Mouse (Mus musculus): ENCODE results near the gene Pfas. TPM values are rescaled to one million over a fixed set of nuclear protein-coding genes. Genes with fewer than 3 reads are reported as not detected.

The Pfas gene
- total and polyA plus RNA-seq, 2 experiments from 2014 or later = 14.2 to 29.7 TPM

GRCm38 (mm10) chr11:68953903-68954302 is 54.4 kb downstream of the Pfas start:
- H3K36me3 ChIP-seq (ENCODE audit: insufficient read depth) = no peaks in the 10 kb centered on the region
- no peak for TF ChIP-seq CTCF (IDR thresholded peaks at IDR 0.05; ENCODE audit: low read depth)
- peak overlapping the region; percentile 33; the same call in 1 of the 2 replicates for H3K4me3 ChIP-seq (ENCODE audit: low read depth, low read length)
- no peak overlapping the region for H3K9ac ChIP-seq
- 15% methylated on average over 13 of the region's 13 CpGs for WGBS
- ATAC-seq (no peak), DNase-seq (no peak)
- H3K4me2 ChIP-seq (ENCODE audit: low read depth) = peak overlapping the region; percentile 56
- 0 out of 2 replicates have a peak, but pooled peaks cover 3% of the 10 kb centered on the region for H3K4me1 ChIP-seq (ENCODE audit: insufficient read depth)
- H3K27ac ChIP-seq (ENCODE audit: low read depth, low read length) = no peak overlapping the region
- H3K9me3 ChIP-seq (ENCODE audit: low read length) = no peaks in the 10 kb centered on the region
- peaks cover 8% of the 10 kb centered on the region; the same call in 1 of the 2 replicates for H3K27me3 ChIP-seq (ENCODE audit: insufficient read depth, low read length)

GRCm38 (mm10) chr11:68947542-68947993 is 60.7 kb downstream of the Pfas start:
- Histone ChIP-seq H3K27me3 (ENCODE audit: insufficient read depth, low read length) (no peaks in the 10 kb centered on the region), H3K4me1 (ENCODE audit: insufficient read depth) (no peaks in the 10 kb centered on the region), H3K4me2 (ENCODE audit: low read depth) (peak overlapping the region; percentile 51), H3K9ac (peak overlapping the region; percentile 51), H3K27ac (ENCODE audit: low read depth, low read length) (peak overlapping the region; percentile 74), H3K4me3 (ENCODE audit: low read depth, low read length) (peak overlapping the region; percentile 33), H3K36me3 (ENCODE audit: insufficient read depth) (no peaks in the 10 kb centered on the region), H3K9me3 (ENCODE audit: low read length) (no peaks in the 10 kb centered on the region)
- DNase-seq (peak; percentile 77), ATAC-seq (peak; percentile 91)
- WGBS = 3% methylated on average over 12 of the region's 12 CpGs
- TF ChIP-seq CTCF (IDR thresholded peaks at IDR 0.05; ENCODE audit: low read depth) = no peak

- Histone ChIP-seq H3K4me2 (ENCODE audit: low read depth) (peak overlapping the region; percentile 51), H3K4me1 (ENCODE audit: insufficient read depth) (no peaks in the 10 kb centered on the region), H3K27ac (ENCODE audit: low read depth, low read length) (peak overlapping the region; percentile 62), H3K9me3 (ENCODE audit: low read length) (no peaks in the 10 kb centered on the region), H3K4me3 (ENCODE audit: low read depth, low read length) (peak overlapping the region; percentile 33), H3K9ac (peak overlapping the region; percentile 44), H3K36me3 (ENCODE audit: insufficient read depth) (no peaks in the 10 kb centered on the region), H3K27me3 (ENCODE audit: insufficient read depth, low read length) (no peaks in the 10 kb centered on the region)
- 10% methylated on average over 14 of the region's 16 CpGs for WGBS
- no peak for TF ChIP-seq CTCF (IDR thresholded peaks at IDR 0.05; ENCODE audit: low read depth)
- ATAC-seq (peak; percentile 53), DNase-seq (peak; percentile 10)
These were observed 61.3 kb downstream of the Pfas start for GRCm38 (mm10) chr11:68946806-68947440.

GRCm38 (mm10) chr11:68946001-68946400 is 62.3 kb downstream of the Pfas start:
- 92% methylated on average over 4 of the region's 4 CpGs for WGBS
- H3K4me3 ChIP-seq (ENCODE audit: low read depth, low read length) = no peak overlapping the region
- peak overlapping the region; percentile 51; the same call in 1 of the 2 replicates for H3K4me2 ChIP-seq (ENCODE audit: low read depth)
- no peak overlapping the region for H3K9ac ChIP-seq
- H3K4me1 ChIP-seq (ENCODE audit: insufficient read depth) = no peaks in the 10 kb centered on the region
- no peaks in the 10 kb centered on the region for H3K36me3 ChIP-seq (ENCODE audit: insufficient read depth)
- no peaks in the 10 kb centered on the region for H3K9me3 ChIP-seq (ENCODE audit: low read length)
- DNase-seq = no peak
- no peak for ATAC-seq
- no peak overlapping the region for H3K27ac ChIP-seq (ENCODE audit: low read depth, low read length)
- no peaks in the 10 kb centered on the region for H3K27me3 ChIP-seq (ENCODE audit: insufficient read depth, low read length)
- no peak for TF ChIP-seq CTCF (IDR thresholded peaks at IDR 0.05; ENCODE audit: low read depth)

GRCm38 (mm10) chr11:68945245-68945644 is 63.0 kb downstream of the Pfas start:
- H3K9ac ChIP-seq = no peak overlapping the region
- no peak for DNase-seq
- H3K27ac ChIP-seq (ENCODE audit: low read depth, low read length) = no peak overlapping the region
- TF ChIP-seq CTCF (IDR thresholded peaks at IDR 0.05; ENCODE audit: low read depth) = no peak
- H3K27me3 ChIP-seq (ENCODE audit: insufficient read depth, low read length) = no peaks in the 10 kb centered on the region
- 88% methylated on average over 2 of the region's 2 CpGs for WGBS
- H3K4me2 ChIP-seq (ENCODE audit: low read depth) = no peak overlapping the region
- H3K4me3 ChIP-seq (ENCODE audit: low read depth, low read length) = no peak overlapping the region
- ATAC-seq = no peak
- no peaks in the 10 kb centered on the region for H3K36me3 ChIP-seq (ENCODE audit: insufficient read depth)
- H3K4me1 ChIP-seq (ENCODE audit: insufficient read depth) = no peaks in the 10 kb centered on the region
- H3K9me3 ChIP-seq (ENCODE audit: low read length) = no peaks in the 10 kb centered on the region

- Histone ChIP-seq H3K4me3 (ENCODE audit: low read depth, low read length) (no peak overlapping the region), H3K27ac (ENCODE audit: low read depth, low read length) (no peak overlapping the region), H3K36me3 (ENCODE audit: insufficient read depth) (no peaks in the 10 kb centered on the region), H3K9ac (no peak overlapping the region), H3K27me3 (ENCODE audit: insufficient read depth, low read length) (no peaks in the 10 kb centered on the region), H3K4me2 (ENCODE audit: low read depth) (no peak overlapping the region), H3K9me3 (ENCODE audit: low read length) (no peaks in the 10 kb centered on the region), H3K4me1 (ENCODE audit: insufficient read depth) (peaks cover 4% of the 10 kb centered on the region; the same call in 1 of the 2 replicates)
- 90% methylated on average over 8 of the region's 8 CpGs for WGBS
- ATAC-seq (no peak), DNase-seq (no peak)
- no peak for TF ChIP-seq CTCF (IDR thresholded peaks at IDR 0.05; ENCODE audit: low read depth)
These were observed 65.5 kb downstream of the Pfas start for GRCm38 (mm10) chr11:68942731-68943130.

- Histone ChIP-seq H3K4me1 (ENCODE audit: insufficient read depth) (peaks cover 4% of the 10 kb centered on the region; the same call in 1 of the 2 replicates), H3K4me3 (ENCODE audit: low read depth, low read length) (peak overlapping the region; percentile 54), H3K27me3 (ENCODE audit: insufficient read depth, low read length) (no peaks in the 10 kb centered on the region), H3K36me3 (ENCODE audit: insufficient read depth) (no peaks in the 10 kb centered on the region), H3K9ac (peak overlapping the region; percentile 64), H3K4me2 (ENCODE audit: low read depth) (peak overlapping the region; percentile 58), H3K27ac (ENCODE audit: low read depth, low read length) (peak overlapping the region; percentile 84; the same call in 1 of the 2 replicates), H3K9me3 (ENCODE audit: low read length) (no peaks in the 10 kb centered on the region)
- no peak for ATAC-seq
- no peak for TF ChIP-seq CTCF (IDR thresholded peaks at IDR 0.05; ENCODE audit: low read depth)
- DNase-seq = no peak
- WGBS = 52% methylated on average over 4 of the region's 4 CpGs
These were observed 67.7 kb downstream of the Pfas start for GRCm38 (mm10) chr11:68940516-68940915.
